In genomic region chr6:108770880-108771279, GRCm38 (mm10) we compare ENCODE assay signal across 25 mouse cellular contexts.
"Had no signal": no experiment of that assay in that cellular context is flagged by ENCODE, and none has a peak within 500 bp of the region (broad histone marks: within the 10 kb centered on the region; RNA-seq: fewer than 3 reads in every experiment).

No protein-coding gene starts in this region.

- H3K27me3 ChIP-seq: heart, embryonic 12.5 days; hindbrain, embryonic 13.5 days; hindbrain, embryonic 15.5 days; kidney, embryonic 15.5 days; limb, embryonic 13.5 days; limb, embryonic 15.5 days; liver, embryonic 12.5 days had no signal

- H3K4me3 ChIP-seq: gastrocnemius, adult 2 months; heart, embryonic 10.5 days; heart, embryonic 12.5 days; hindbrain, embryonic 13.5 days; hindbrain, embryonic 15.5 days; kidney, embryonic 15.5 days; limb, embryonic 13.5 days; limb, embryonic 15.5 days; liver, embryonic 12.5 days had no signal

- DNase-seq: gastrocnemius, adult 2 months; gastrocnemius, postnatal 10 days; gastrocnemius, postnatal 25 days; heart, adult 18-20 months; heart, postnatal 14 days; heart, postnatal 36 days; kidney, adult 11 months; kidney, adult 2 months; kidney, adult 9 months; kidney, postnatal 14 days; kidney, postnatal 36 days; layer of hippocampus, adult 9-11 months; layer of hippocampus, postnatal 36 days; left cerebral cortex, postnatal 4 days had no signal

- H3K9ac ChIP-seq: heart, embryonic 12.5 days; hindbrain, embryonic 13.5 days; hindbrain, embryonic 15.5 days; kidney, embryonic 15.5 days; limb, embryonic 13.5 days; limb, embryonic 15.5 days; liver, embryonic 12.5 days; liver, embryonic 14.5 days had no signal

- H3K4me2 ChIP-seq: heart, embryonic 12.5 days; hindbrain, embryonic 13.5 days; hindbrain, embryonic 15.5 days; kidney, embryonic 15.5 days; limb, embryonic 13.5 days; limb, embryonic 15.5 days; liver, embryonic 12.5 days had no signal

- ATAC-seq: hindbrain, postnatal 0 days; liver, embryonic 12.5 days had no signal

- H3K36me3 ChIP-seq: heart, embryonic 10.5 days; heart, embryonic 12.5 days; hindbrain, embryonic 13.5 days; hindbrain, embryonic 15.5 days; kidney, embryonic 15.5 days; limb, embryonic 13.5 days; limb, embryonic 15.5 days; liver, embryonic 12.5 days had no signal

- H3K9me3 ChIP-seq: heart, embryonic 10.5 days; heart, embryonic 12.5 days; hindbrain, embryonic 13.5 days; hindbrain, embryonic 15.5 days; kidney, embryonic 15.5 days; limb, embryonic 13.5 days; limb, embryonic 15.5 days; liver, embryonic 12.5 days had no signal

- H3K27ac ChIP-seq: gastrocnemius, adult 2 months; heart, embryonic 10.5 days; hindbrain, embryonic 13.5 days; hindbrain, embryonic 15.5 days; hindbrain, postnatal 0 days; kidney, embryonic 15.5 days; kidney, postnatal 0 days; limb, embryonic 13.5 days; limb, embryonic 15.5 days; liver, embryonic 12.5 days; liver, embryonic 14.5 days had no signal

- H3K4me1 ChIP-seq: heart, embryonic 10.5 days; heart, embryonic 12.5 days; hindbrain, embryonic 13.5 days; hindbrain, embryonic 15.5 days; kidney, embryonic 15.5 days; limb, embryonic 13.5 days; limb, embryonic 15.5 days; liver, embryonic 12.5 days had no signal
